Mouse (Mus musculus): ENCODE data around the gene Ago4. TPM values are rescaled to one million over a fixed set of nuclear protein-coding genes. Genes with fewer than 3 reads are reported as not detected.
A peak's percentile ranks its signal among the peaks of the same experiment; 100 is the strongest.

Gene Ago4
- polyA plus RNA-seq, 1 experiment from 2014 or later: 10.2 TPM

DNA sequence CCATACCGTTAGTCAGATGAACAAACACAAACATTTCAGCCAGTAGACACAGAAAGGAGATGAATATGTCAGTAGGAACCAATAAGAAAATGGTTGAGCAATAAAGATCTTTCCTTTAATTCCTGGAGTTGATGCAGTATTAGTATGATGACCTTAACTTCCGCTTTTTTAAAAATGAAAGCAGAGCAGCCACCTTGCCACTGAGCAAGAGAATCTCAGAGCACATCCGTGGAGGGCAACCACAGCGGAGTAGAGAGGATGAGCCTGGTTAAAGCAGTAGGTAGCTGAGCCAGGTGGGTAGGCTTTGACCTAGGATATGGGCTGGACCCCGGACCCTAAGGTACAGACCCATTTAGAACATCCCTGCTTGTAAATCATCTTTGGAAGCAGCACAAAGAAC, 43.5 kb downstream of the Ago4 start:
- no peak for ATAC-seq (replicated peaks)
- H3K36me3 ChIP-seq: peaks cover 25% of the 10 kb centered on the region
- H3K9ac ChIP-seq (replicated peaks): no peak overlapping the region
- no peak overlapping the region for H3K4me3 ChIP-seq
- H3K4me2 ChIP-seq (replicated peaks): no peak overlapping the region
- H3K9me3 ChIP-seq: no peaks in the 10 kb centered on the region
- no peaks in the 10 kb centered on the region for H3K4me1 ChIP-seq
- no peaks in the 10 kb centered on the region for H3K27me3 ChIP-seq
- no peak overlapping the region for H3K27ac ChIP-seq (replicated peaks)
- WGBS: 94% methylated on average over 5 of the region's 5 CpGs

DNA sequence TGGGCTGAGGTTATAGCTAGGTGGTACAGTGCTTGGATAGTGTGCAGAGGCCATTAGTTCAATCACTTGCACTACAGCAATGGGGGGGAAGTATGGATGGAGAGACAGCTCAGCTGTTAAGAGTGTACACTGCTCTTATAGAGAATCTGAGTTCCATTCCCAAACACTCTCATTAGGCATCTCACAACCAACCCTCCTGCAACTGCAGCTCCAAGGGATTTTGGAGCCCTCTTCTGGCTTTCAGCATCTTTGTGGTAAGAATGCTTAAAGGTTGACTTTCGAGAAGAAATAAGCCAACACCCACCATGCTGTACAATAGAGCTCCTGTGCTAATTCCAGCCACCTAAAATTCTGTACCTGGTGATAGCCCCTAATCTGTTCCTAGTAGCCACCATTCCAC, 47.1 kb downstream of the Ago4 start:
- H3K4me3 ChIP-seq: no peak overlapping the region
- no peak for ATAC-seq (replicated peaks)
- H3K27me3 ChIP-seq: no peaks in the 10 kb centered on the region
- no peaks in the 10 kb centered on the region for H3K4me1 ChIP-seq
- H3K4me2 ChIP-seq (replicated peaks): no peak overlapping the region
- 82% methylated on average over 1 of the region's 1 CpGs for WGBS
- H3K9me3 ChIP-seq: no peaks in the 10 kb centered on the region
- no peak overlapping the region for H3K27ac ChIP-seq (replicated peaks)
- H3K9ac ChIP-seq (replicated peaks): no peak overlapping the region
- H3K36me3 ChIP-seq: peaks cover 8% of the 10 kb centered on the region; the same call in 1 of the 2 replicates

GRCm38 (mm10) chr4:126485065-126485464, 48.2 kb downstream of the Ago4 start:
- Histone ChIP-seq H3K9ac (replicated peaks) (no peak overlapping the region), H3K36me3 (no peaks in the 10 kb centered on the region), H3K4me1 (no peaks in the 10 kb centered on the region), H3K9me3 (no peaks in the 10 kb centered on the region), H3K27ac (replicated peaks) (no peak overlapping the region), H3K4me3 (no peak overlapping the region), H3K27me3 (no peaks in the 10 kb centered on the region), H3K4me2 (replicated peaks) (no peak overlapping the region)
- ATAC-seq (replicated peaks): no peak
- WGBS: 89% methylated on average over 2 of the region's 2 CpGs

DNA sequence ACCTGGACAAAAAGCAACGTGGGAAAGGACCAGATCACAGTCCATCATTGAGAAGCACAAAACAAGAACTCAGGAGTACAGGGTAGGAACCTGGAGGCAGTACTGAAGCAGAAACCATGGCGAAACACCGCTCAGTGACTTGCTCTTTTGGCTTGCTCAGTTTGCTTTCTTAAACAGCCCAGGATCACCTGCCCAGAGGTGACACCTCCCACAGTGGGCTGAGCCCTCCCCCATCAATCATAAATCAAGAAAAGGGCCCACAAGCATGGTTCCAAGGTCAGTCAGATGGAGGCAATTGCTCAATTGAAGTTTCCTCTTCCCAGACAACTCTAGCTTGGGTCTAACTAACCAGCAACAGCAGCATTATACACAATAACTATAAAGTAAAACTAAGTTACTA, 49.4 kb downstream of the Ago4 start:
- 86% methylated on average over 3 of the region's 3 CpGs for WGBS
- Histone ChIP-seq H3K4me3 (no peak overlapping the region), H3K36me3 (no peaks in the 10 kb centered on the region), H3K4me1 (no peaks in the 10 kb centered on the region), H3K9ac (replicated peaks) (no peak overlapping the region), H3K27ac (replicated peaks) (no peak overlapping the region), H3K4me2 (replicated peaks) (no peak overlapping the region), H3K27me3 (no peaks in the 10 kb centered on the region), H3K9me3 (no peaks in the 10 kb centered on the region)
- no peak for ATAC-seq (replicated peaks)

- Histone ChIP-seq H3K4me1 (no peaks in the 10 kb centered on the region), H3K9me3 (no peaks in the 10 kb centered on the region), H3K36me3 (no peaks in the 10 kb centered on the region), H3K4me3 (no peak overlapping the region), H3K4me2 (replicated peaks) (no peak overlapping the region), H3K9ac (replicated peaks) (no peak overlapping the region), H3K27me3 (no peaks in the 10 kb centered on the region), H3K27ac (replicated peaks) (no peak overlapping the region)
- WGBS: 76% methylated on average over 12 of the region's 12 CpGs
- ATAC-seq (replicated peaks): no peak
These were observed 50.3 kb downstream of the Ago4 start for GRCm38 (mm10) chr4:126482951-126483350.

- 94% methylated on average over 5 of the region's 5 CpGs for WGBS
These were observed 51.8 kb downstream of the Ago4 start for GRCm38 (mm10) chr4:126481461-126481860.

GRCm38 (mm10) chr4:126480288-126480687, 53.0 kb downstream of the Ago4 start:
- ATAC-seq (replicated peaks): no peak
- H3K27ac ChIP-seq (replicated peaks): no peak overlapping the region
- H3K9me3 ChIP-seq: no peaks in the 10 kb centered on the region
- H3K9ac ChIP-seq (replicated peaks): no peak overlapping the region
- H3K4me3 ChIP-seq: no peak overlapping the region
- no peak overlapping the region for H3K4me2 ChIP-seq (replicated peaks)
- 88% methylated on average over 3 of the region's 3 CpGs for WGBS
- no peaks in the 10 kb centered on the region for H3K36me3 ChIP-seq
- no peaks in the 10 kb centered on the region for H3K4me1 ChIP-seq
- H3K27me3 ChIP-seq: no peaks in the 10 kb centered on the region

More at GRCm38 (mm10) chr4:126481461-126481860, 51.8 kb downstream of the Ago4 start:
- no peak overlapping the region for H3K9ac ChIP-seq (replicated peaks)
- no peaks in the 10 kb centered on the region for H3K4me1 ChIP-seq
- H3K27me3 ChIP-seq: no peaks in the 10 kb centered on the region
- H3K9me3 ChIP-seq: no peaks in the 10 kb centered on the region
- no peak overlapping the region for H3K4me3 ChIP-seq
- no peak for ATAC-seq (replicated peaks)
- H3K27ac ChIP-seq (replicated peaks): no peak overlapping the region
- H3K4me2 ChIP-seq (replicated peaks): no peak overlapping the region
- no peaks in the 10 kb centered on the region for H3K36me3 ChIP-seq

DNA sequence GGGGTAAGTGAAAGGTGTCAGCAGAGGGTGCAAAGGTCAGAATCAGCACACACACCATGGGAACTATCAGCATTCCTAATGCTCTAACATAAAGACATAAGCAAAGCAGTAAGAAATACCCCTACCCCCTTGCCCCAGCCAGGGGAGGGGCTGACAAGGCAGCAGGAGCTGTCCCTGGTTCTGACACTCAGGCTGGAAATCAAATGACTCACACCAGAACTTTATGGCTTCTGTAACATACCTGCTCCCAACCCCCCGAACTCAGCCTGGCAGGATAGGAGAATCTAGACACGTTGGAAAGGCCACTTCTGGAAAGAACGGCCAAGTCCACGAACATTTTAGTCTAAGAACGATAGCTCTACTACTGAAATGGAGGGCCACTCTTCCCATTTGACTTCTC, 60.2 kb downstream of the Ago4 start:
- no peak for ATAC-seq (replicated peaks)
- no peaks in the 10 kb centered on the region for H3K27me3 ChIP-seq

DNA sequence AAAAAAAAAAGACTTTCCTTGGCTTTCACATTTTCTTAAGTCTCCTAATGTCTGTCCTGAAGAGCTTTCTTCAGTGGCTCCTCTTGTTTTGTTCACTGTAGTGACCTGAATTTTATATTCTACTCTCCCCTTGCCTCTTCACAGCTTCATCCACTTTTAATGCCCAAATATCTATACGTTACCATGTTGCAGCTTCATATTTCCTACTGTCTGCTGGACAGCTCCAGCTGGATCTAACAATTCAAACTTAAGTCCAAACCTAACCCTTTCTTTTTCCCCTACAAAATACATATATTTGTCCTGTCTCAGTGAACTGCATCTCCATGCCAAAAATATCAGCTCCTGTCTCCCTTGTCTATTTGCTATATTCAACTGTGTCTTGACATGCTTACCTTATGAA, 63.9 kb downstream of the Ago4 start:
- Histone ChIP-seq H3K4me3 (peak overlapping the region; percentile 93; the same call in 1 of the 2 replicates), H3K4me1 (peaks cover 38% of the 10 kb centered on the region), H3K4me2 (replicated peaks) (no peak overlapping the region), H3K27ac (replicated peaks) (peak overlapping the region; percentile 98; the same call in 1 of the 2 replicates), H3K36me3 (no peaks in the 10 kb centered on the region), H3K27me3 (no peaks in the 10 kb centered on the region), H3K9ac (replicated peaks) (no peak overlapping the region), H3K9me3 (no peaks in the 10 kb centered on the region)
- WGBS: 60% methylated on average over 1 of the region's 1 CpGs
- no peak for ATAC-seq (replicated peaks)

More for the DNA sequence above, 60.2 kb downstream of the Ago4 start:
- H3K27ac ChIP-seq (replicated peaks): no peak overlapping the region
- peaks cover 6% of the 10 kb centered on the region; the same call in 1 of the 2 replicates for H3K4me1 ChIP-seq
- no peaks in the 10 kb centered on the region for H3K36me3 ChIP-seq
- no peak overlapping the region for H3K4me3 ChIP-seq
- H3K9me3 ChIP-seq: no peaks in the 10 kb centered on the region
- H3K4me2 ChIP-seq (replicated peaks): no peak overlapping the region
- WGBS: 51% methylated on average over 5 of the region's 5 CpGs
- no peak overlapping the region for H3K9ac ChIP-seq (replicated peaks)

DNA sequence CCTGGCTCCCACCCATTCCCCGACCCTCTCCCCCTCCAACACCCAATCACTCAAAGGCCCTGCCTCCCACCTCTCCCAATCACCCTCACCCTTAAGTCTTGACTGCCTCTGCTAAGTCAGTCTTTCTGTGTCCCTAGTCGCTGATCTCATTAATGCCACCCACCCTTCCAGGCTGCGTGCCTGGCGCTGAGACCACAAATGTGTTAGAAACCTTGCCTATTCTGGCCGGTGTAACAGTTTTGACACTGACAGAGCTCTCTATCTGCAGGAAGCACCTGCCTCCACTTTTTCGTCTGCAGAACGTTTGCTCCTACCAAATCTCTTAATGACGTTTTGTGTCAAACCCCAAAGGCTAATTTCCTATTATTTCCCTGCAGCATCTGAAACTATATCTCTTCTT, 64.3 kb downstream of the Ago4 start:
- H3K36me3 ChIP-seq: no peaks in the 10 kb centered on the region
- H3K4me2 ChIP-seq (replicated peaks): peak overlapping the region; percentile 73
- 3% methylated on average over 8 of the region's 8 CpGs for WGBS
- peak overlapping the region; percentile 98 for H3K27ac ChIP-seq (replicated peaks)
- peaks cover 42% of the 10 kb centered on the region for H3K4me1 ChIP-seq
- peak overlapping the region; percentile 93 for H3K4me3 ChIP-seq
- peak overlapping the region; percentile 98 for H3K9ac ChIP-seq (replicated peaks)
- H3K9me3 ChIP-seq: no peaks in the 10 kb centered on the region
- no peaks in the 10 kb centered on the region for H3K27me3 ChIP-seq
- ATAC-seq (replicated peaks): no peak

DNA sequence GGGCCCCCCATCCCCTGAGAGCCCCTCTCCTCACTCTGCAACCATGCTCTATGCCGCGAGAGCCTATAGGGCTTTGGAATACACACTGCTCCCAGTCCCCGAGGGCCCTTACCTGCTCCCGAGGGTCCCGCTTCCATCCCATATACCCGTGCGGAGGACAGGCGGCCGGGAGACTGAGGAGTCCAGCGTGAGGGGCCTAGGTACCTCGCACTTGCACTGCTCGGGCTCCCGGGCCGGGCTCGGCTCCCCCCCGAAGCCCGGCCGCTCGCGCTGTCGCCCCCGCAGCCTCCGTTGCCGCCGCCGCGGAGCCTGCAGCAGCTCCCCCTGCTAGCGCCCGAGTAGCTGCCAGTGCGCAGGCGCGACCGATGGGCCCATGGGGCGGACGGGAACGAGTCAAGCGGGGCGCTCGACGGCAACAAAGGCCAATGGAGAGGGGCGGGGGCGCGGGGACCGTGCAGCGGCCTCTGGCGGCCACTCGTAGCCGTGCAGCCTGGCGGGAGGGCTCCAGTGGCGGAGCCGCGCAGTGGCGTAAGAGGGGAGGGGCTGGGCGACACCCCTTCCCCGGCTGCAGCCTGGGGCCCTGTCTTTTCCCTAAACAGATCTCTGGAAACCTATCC, 64.9 kb downstream of the Ago4 start, which contains the start of gene Ago1:
TSS of gene Ago1 (minus strand) at position 299 of the 617 bp plus-strand sequence.
- H3K4me3 ChIP-seq: peak within 1 kb of the TSS; percentile 93

GRCm38 (mm10) chr4:126467721-126468284, 65.5 kb downstream of the Ago4 start:
- H3K9ac ChIP-seq (replicated peaks): peak overlapping the region; percentile 98
- H3K27me3 ChIP-seq: no peaks in the 10 kb centered on the region
- H3K4me1 ChIP-seq: peaks cover 49% of the 10 kb centered on the region
- peak overlapping the region; percentile 93 for H3K4me3 ChIP-seq
- peak overlapping the region; percentile 98 for H3K27ac ChIP-seq (replicated peaks)
- ATAC-seq (replicated peaks): peak; percentile 65
- WGBS: 2% methylated on average over 25 of the region's 25 CpGs
- no peaks in the 10 kb centered on the region for H3K9me3 ChIP-seq
- peak overlapping the region; percentile 73 for H3K4me2 ChIP-seq (replicated peaks)
- H3K36me3 ChIP-seq: no peaks in the 10 kb centered on the region

More for the DNA sequence above, 64.9 kb downstream of the Ago4 start, which contains the start of gene Ago1:
- H3K9ac ChIP-seq (replicated peaks): peak within 1 kb of the TSS; percentile 98
- whole genome bisulfite sequencing: under 1% methylated on average over 50 of the region's 55 CpGs
- H3K27me3 ChIP-seq: no peaks in the 10 kb centered on the region
- H3K27ac ChIP-seq (replicated peaks): peak within 1 kb of the TSS; percentile 98
- peak within 1 kb of the TSS; percentile 73 for H3K4me2 ChIP-seq (replicated peaks)
- no peaks in the 10 kb centered on the region for H3K36me3 ChIP-seq
- peak; percentile 87 for ATAC-seq (replicated peaks)
- H3K9me3 ChIP-seq: no peaks in the 10 kb centered on the region
- H3K4me1 ChIP-seq: peaks cover 47% of the 10 kb centered on the region

Measured in forebrain, embryonic 15.5 days (tissue).